Mouse (Mus musculus) C2C12 (cell line): Measurements from ENCODE around the gene Mien1.

Experiments used
- CTCF ChIP-seq: IDR thresholded peaks from one replicate; pipeline ENCODE4 v1.5.1; 2011; ENCODE audit not compliant: control insufficient read depth, insufficient read depth, insufficient read length
- FOSL1 ChIP-seq: IDR thresholded peaks from one replicate; pipeline ENCODE4 v1.8.0; 2011; ENCODE audit warnings: mild to moderate bottlenecking, low read length; ENCODE audit not compliant: poor library complexity, insufficient read depth, severe bottlenecking
- MAX ChIP-seq: IDR thresholded peaks from one replicate; pipeline ENCODE4 v1.6.1; 2011; ENCODE audit warnings: mild to moderate bottlenecking, control low read depth
- MYOG ChIP-seq: IDR thresholded peaks from one replicate; pipeline ENCODE4 v1.6.1; 2011; ENCODE audit not compliant: control insufficient read depth, insufficient read length; ENCODE audit errors: extremely low read depth
- USF1 ChIP-seq: IDR thresholded peaks from one replicate; pipeline ENCODE4 v1.6.1; 2011; ENCODE audit warnings: low read depth, mild to moderate bottlenecking, control low read depth, moderate library complexity

DNA sequence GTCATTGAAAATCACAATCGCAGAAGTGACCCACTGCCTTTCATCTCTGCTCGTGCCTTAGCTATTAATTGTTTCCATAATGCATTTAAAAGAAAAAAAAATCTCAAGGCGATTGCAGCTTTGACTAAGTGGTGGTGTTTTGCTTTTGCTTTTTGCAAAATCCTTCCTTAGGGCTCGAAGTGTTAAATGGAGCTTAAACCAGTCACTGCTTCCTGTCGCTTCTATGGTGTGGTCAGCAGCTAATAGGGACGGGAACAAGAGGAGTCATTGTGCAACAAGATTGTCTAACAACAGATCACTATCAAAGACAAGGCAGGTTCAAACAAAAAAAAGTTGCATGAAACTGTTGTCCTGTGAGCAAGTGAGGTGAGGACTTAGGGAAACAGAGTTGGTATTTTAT is 42.4 kb upstream of the Mien1 start:
- TF ChIP-seq CTCF (no peak), MAX (no peak), MYOG (no peak), USF1 (no peak), FOSL1 (no peak)
